Mouse (Mus musculus) liver, embryonic 12.5 days (tissue): ENCODE measurements around the gene Yipf1. TPM values are rescaled to one million over a fixed set of nuclear protein-coding genes. Genes with fewer than 3 reads are reported as not detected.

Experiments
- ATAC-seq: fragments of 200-750 bp; cut with Nextera tagmentation; 2 replicates; pipeline ENCODE4 v1.8.0; 2017; ENCODE audit warnings: moderate number of reproducible peaks, mild to moderate bottlenecking, moderate library complexity
- H3K27ac ChIP-seq: fragments of 300-500 bp; sonication (generic); 2 replicates; pipeline ENCODE4 v1.5.1; 2016; ENCODE audit warnings: mild to moderate bottlenecking
- H3K27me3 ChIP-seq: fragments of 300-500 bp; sonication (generic); replicated peaks from 2 replicates; pipeline ENCODE4 v1.6.1; 2016; ENCODE audit warnings: mild to moderate bottlenecking, moderate library complexity
- H3K36me3 ChIP-seq: fragments of 300-500 bp; sonication (generic); 2 replicates; pipeline ENCODE4 v1.6.1; 2016; ENCODE audit warnings: mild to moderate bottlenecking, moderate library complexity
- H3K4me1 ChIP-seq: fragments of 300-500 bp; sonication (generic); 2 replicates; pipeline ENCODE4 v1.6.1; 2016
- H3K4me2 ChIP-seq: fragments of 300-500 bp; sonication (generic); 2 replicates; pipeline ENCODE4 v1.6.1; 2016; ENCODE audit warnings: mild to moderate bottlenecking, moderate library complexity
- H3K4me3 ChIP-seq: fragments of 300-500 bp; sonication (generic); 2 replicates; pipeline ENCODE4 v1.5.1; 2016; ENCODE audit warnings: mild to moderate bottlenecking, moderate library complexity
- H3K9ac ChIP-seq: fragments of 300-500 bp; sonication (generic); 2 replicates; pipeline ENCODE4 v1.6.1; 2016; ENCODE audit warnings: mild to moderate bottlenecking, moderate library complexity
- H3K9me3 ChIP-seq: fragments of 300-500 bp; sonication (generic); replicated peaks from 2 replicates; pipeline ENCODE4 v1.6.1; 2016; ENCODE audit warnings: mild to moderate bottlenecking, moderate library complexity
- WGBS: fragments of 180-500 bp; shearing (Covaris S2); methylation state at CpG from one replicate; pipeline ENCODE4 v1.1.7; 2016; ENCODE audit not compliant: insufficient replicate concordance; 5-methylcytosine and 5-hydroxymethylcytosine counted together
- polyA plus RNA-seq: library from polyadenylated mRNA; unstranded; fragments of >200 nt; fragmentation: Nextera tagmentation; extraction: Ambion mirVana; gene quantifications from 2 replicates; pipeline ENCODE4 v1.2.1, GENCODE M21; 2016

Gene Yipf1
- polyA plus RNA-seq, 1 experiment from 2014 or later: 28.4 TPM

DNA sequence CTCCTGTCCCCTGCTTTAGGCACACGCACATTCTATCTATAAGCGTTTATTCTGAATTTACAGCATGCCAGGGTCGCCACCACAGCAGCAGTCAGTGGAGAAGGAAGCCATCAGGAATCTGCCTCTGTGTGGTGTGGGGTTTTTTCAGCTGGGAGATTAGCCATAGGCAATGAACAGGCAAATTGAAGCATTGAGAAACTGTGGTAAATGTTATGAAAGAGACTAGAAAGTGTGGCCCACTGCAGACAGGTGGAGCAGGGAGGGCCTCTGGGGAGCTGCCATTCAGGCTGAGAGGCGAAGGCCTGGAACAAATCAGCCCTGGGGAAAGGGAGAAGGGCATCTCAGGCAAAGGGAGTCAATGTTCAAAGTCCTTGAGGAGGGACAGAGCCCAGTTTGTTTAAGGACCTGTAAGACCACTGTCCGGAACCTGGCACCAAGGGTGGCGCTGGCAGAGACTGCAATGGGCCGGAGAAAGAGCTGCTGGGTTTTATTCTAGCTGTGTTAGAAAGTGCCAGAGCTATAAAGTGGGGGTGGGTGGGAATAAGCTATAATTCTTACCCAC, 14.3 kb upstream of the Yipf1 start:
- no peak overlapping the region for H3K4me3 ChIP-seq

DNA sequence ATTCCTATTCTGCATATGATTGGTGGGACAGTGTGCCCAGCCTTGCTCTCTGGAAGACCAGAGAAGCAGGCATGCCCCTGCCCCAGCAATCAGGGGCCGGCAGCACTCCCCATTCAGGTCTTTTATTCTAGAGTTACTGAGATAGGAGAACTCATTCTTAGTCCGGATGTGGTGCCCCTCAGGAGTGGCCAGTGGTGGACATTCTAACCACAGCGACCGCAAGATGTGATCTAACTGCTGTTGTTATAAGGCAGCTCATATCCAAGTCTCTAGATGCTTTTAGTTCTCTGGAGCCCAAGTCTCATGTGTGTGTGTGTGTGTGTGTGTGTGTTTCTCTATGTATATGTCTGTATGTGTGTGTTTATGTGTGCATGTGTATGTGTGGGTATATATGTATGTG, 13.8 kb upstream of the Yipf1 start:
- Histone ChIP-seq H3K9me3 (no peaks in the 10 kb centered on the region), H3K9ac (no peak overlapping the region), H3K4me3 (no peak overlapping the region), H3K27ac (no peak overlapping the region), H3K27me3 (peaks cover 34% of the 10 kb centered on the region), H3K36me3 (no peaks in the 10 kb centered on the region), H3K4me1 (peaks cover 10% of the 10 kb centered on the region), H3K4me2 (no peak overlapping the region)
- ATAC-seq: no peak
- WGBS: 36% methylated on average over 4 of the region's 4 CpGs

More for the DNA sequence above, 14.3 kb upstream of the Yipf1 start:
- no peak for ATAC-seq
- H3K27me3 ChIP-seq: peaks cover 29% of the 10 kb centered on the region
- no peaks in the 10 kb centered on the region for H3K9me3 ChIP-seq
- no peak overlapping the region for H3K27ac ChIP-seq
- no peaks in the 10 kb centered on the region for H3K36me3 ChIP-seq
- H3K4me2 ChIP-seq: no peak overlapping the region
- WGBS: 74% methylated on average over 7 of the region's 7 CpGs
- H3K4me1 ChIP-seq: peaks cover 10% of the 10 kb centered on the region
- no peak overlapping the region for H3K9ac ChIP-seq

DNA sequence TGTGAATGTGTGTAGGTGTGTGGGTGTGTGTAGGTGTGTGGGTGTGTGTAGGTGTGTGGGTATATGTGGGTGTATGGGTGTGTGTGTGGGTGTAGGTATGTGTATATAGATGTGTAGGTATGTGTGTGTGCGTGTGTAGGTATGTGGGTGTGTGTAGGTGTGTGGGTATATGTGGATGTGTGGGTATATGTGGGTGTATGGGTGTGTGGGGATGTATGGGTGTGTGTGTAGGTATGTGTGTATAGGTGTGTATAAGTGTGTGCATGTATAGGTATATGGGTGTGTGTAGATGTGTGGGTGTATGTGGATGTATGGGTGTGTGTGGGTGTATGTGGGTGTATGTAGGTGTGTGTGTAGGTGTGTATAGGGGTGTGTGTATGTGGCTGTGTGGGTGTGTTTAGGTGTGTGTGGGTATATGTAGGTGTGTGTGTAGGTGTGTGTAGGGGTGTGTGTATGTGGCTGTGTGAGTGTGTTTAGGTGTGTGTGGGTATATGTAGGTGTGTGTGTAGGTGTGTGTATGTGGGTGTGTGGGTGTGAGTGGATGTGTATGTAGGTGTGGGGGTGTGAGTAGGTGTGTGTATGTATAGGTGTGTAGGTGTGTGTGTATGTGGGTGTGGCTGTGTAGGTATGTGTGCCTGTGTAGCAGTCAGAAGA, 13.1 kb upstream of the Yipf1 start:
- H3K9ac ChIP-seq: no peak overlapping the region
- ATAC-seq: 0 out of 2 replicates have a peak, but pooled peaks have one; percentile 9
- no peak overlapping the region for H3K4me3 ChIP-seq
- H3K27me3 ChIP-seq: peaks cover 41% of the 10 kb centered on the region
- H3K4me2 ChIP-seq: no peak overlapping the region
- WGBS: 87% methylated on average over 1 of the region's 1 CpGs
- no peaks in the 10 kb centered on the region for H3K36me3 ChIP-seq
- H3K27ac ChIP-seq: no peak overlapping the region
- no peaks in the 10 kb centered on the region for H3K9me3 ChIP-seq
- H3K4me1 ChIP-seq: peaks cover 10% of the 10 kb centered on the region

DNA sequence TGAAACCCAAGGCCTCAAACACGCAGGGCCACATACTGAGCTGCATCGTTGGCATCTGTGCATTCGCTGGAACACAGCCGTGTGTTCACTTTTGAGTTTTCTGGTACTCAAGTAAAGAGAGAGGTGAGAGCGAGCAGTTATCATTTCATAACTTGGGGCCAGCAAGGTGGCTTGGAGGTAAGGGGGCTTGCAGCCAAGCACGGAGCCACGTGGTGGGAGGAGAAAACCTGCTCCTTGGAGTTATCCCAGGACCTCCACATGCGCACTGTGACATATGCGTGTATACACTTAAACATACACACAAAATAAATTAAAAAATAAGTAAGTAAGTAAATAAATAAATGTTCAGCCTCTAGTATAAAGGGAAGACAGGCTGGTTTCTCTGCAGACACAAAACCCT, 11.9 kb upstream of the Yipf1 start:
- 73% methylated on average over 9 of the region's 9 CpGs for WGBS
- Histone ChIP-seq H3K9me3 (no peaks in the 10 kb centered on the region), H3K27me3 (peaks cover 45% of the 10 kb centered on the region), H3K4me1 (peaks cover 10% of the 10 kb centered on the region), H3K27ac (no peak overlapping the region), H3K36me3 (no peaks in the 10 kb centered on the region), H3K9ac (no peak overlapping the region), H3K4me2 (no peak overlapping the region), H3K4me3 (no peak overlapping the region)
- ATAC-seq: no peak

DNA sequence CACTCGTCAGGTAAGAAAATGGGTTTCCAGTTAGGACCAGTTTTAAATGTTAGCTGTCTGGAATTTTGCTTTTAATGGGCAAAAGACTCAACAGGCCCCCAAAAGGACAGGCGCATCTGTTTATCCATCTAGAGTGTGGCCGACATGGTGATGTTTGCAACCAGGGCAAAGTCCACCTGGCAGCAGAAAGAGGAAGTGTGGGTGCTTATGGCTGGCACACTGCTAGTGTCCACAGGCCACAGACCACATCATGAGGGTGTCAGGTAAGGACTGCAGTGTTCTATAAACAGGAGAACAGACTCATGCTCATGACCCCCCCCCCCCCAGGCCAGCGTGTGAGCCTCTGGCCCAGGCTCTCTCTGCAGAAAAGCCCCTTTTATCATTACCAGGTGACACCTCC, 11.3 kb upstream of the Yipf1 start:
- no peak overlapping the region for H3K9ac ChIP-seq
- no peak overlapping the region for H3K4me2 ChIP-seq
- ATAC-seq: peak; percentile 59
- H3K4me3 ChIP-seq: no peak overlapping the region
- no peaks in the 10 kb centered on the region for H3K9me3 ChIP-seq
- H3K27me3 ChIP-seq: peaks cover 40% of the 10 kb centered on the region
- H3K36me3 ChIP-seq: no peaks in the 10 kb centered on the region
- WGBS: 67% methylated on average over 4 of the region's 4 CpGs
- no peak overlapping the region for H3K27ac ChIP-seq
- H3K4me1 ChIP-seq: peaks cover 10% of the 10 kb centered on the region

DNA sequence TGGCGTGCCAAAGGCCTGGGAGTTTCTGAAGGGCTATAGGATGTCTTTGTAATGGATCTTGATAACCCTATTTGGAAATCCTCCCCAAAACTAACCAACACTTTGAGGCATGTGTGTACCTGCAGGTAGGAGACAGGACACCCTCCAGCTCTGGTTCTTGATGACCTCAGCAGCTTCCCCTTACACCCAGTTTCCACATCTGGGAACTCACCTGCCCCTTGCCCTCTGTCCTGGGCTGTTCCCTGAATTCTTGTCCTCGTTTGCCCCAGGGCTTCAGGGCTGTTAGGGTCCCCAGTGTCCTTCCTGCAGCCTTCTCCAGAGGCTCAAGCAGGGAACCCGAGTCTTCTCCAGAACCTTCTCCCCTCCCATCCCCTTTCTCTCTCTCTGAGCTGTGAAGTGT, 10.6 kb upstream of the Yipf1 start:
- peaks cover 40% of the 10 kb centered on the region for H3K27me3 ChIP-seq
- H3K36me3 ChIP-seq: no peaks in the 10 kb centered on the region
- no peak overlapping the region for H3K4me3 ChIP-seq
- 50% methylated on average over 3 of the region's 3 CpGs for WGBS
- H3K9ac ChIP-seq: no peak overlapping the region
- no peak overlapping the region for H3K4me2 ChIP-seq
- H3K9me3 ChIP-seq: no peaks in the 10 kb centered on the region
- ATAC-seq: no peak
- peaks cover 10% of the 10 kb centered on the region for H3K4me1 ChIP-seq
- no peak overlapping the region for H3K27ac ChIP-seq

DNA sequence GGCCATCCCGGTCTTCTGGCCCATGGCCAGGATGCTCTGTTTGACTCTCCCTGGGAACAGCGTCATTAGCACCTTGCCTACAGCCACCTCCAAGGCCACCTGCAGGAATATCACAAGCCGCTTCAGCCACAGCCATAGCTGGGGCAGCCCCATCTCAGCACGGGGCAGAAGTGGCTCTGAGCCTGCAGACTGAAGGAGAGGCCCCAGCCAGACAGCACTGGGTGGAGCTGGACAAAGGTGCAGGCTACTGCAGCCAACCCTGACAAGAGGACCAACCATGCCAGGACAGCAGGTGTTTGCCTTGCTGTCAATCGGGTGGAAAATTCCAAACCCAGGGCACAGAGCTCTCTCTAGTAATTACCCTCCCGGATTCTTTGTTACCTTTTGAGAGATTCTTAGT, 7.2 kb upstream of the Yipf1 start, which contains the start of gene Dio1:
Gene Dio1, minus strand, starts transcription at position 204 of the 400 bp plus-strand sequence.
- peaks cover 10% of the 10 kb centered on the region for H3K4me1 ChIP-seq
- no peak within 1 kb of the TSS for H3K27ac ChIP-seq
- no peaks in the 10 kb centered on the region for H3K9me3 ChIP-seq
- H3K27me3 ChIP-seq: peaks cover 30% of the 10 kb centered on the region
- no peak for ATAC-seq
- no peak within 1 kb of the TSS for H3K9ac ChIP-seq
- no peak within 1 kb of the TSS for H3K4me2 ChIP-seq
- no peaks in the 10 kb centered on the region for H3K36me3 ChIP-seq
- WGBS: 43% methylated on average over 6 of the region's 6 CpGs
- no peak within 1 kb of the TSS for H3K4me3 ChIP-seq

DNA sequence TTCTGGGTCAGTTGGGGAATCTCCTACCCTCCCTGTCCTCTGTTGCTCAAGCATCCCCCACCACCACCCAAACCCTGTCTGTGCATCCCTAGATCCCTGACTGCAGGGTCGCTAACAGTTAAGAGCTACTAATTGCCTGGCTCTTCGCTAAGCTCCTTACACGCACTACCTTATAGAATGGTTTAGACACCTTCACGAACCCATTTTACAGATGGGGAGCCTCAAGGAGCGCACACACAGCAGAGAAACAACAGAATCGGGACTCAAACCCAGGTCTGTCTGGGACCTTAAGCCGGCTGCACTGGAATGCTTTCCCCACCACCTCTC, 279 bp downstream of the Yipf1 start:
- Histone ChIP-seq H3K4me3 (peak overlapping the region; percentile 74), H3K9me3 (no peaks in the 10 kb centered on the region), H3K4me2 (peak overlapping the region; percentile 80), H3K27ac (peak overlapping the region; percentile 49), H3K27me3 (no peaks in the 10 kb centered on the region), H3K36me3 (peaks cover 28% of the 10 kb centered on the region), H3K9ac (peak overlapping the region; percentile 73), H3K4me1 (peaks cover 23% of the 10 kb centered on the region)
- WGBS: 6% methylated on average over 7 of the region's 7 CpGs
- no peak; the same call in 1 of the 2 replicates for ATAC-seq

DNA sequence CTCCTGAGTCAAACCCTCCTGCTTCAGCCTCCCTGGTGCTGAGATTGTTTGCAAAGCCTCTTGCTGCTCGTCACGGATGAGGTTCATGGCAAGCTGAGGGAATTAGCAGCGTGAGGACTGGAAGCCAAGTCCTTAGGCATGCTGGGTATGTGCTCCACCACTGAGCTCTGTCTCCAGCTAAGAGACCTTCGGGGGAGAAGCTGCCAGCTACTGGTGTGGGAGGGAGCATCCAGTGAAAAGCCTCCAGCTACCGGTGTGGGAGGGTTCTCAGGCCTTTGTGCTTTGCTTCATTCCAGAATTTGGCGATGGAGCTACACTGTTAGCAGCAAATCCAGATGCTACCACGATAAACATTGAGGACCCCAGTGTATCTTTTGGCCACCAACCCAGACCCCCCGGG, 4.5 kb downstream of the Yipf1 start:
- Histone ChIP-seq H3K4me3 (no peak overlapping the region), H3K9me3 (no peaks in the 10 kb centered on the region), H3K27ac (no peak overlapping the region), H3K4me1 (peaks cover 19% of the 10 kb centered on the region), H3K9ac (no peak overlapping the region), H3K27me3 (no peaks in the 10 kb centered on the region), H3K4me2 (no peak overlapping the region), H3K36me3 (peaks cover 60% of the 10 kb centered on the region)
- ATAC-seq: no peak
- WGBS: 78% methylated on average over 8 of the region's 8 CpGs

DNA sequence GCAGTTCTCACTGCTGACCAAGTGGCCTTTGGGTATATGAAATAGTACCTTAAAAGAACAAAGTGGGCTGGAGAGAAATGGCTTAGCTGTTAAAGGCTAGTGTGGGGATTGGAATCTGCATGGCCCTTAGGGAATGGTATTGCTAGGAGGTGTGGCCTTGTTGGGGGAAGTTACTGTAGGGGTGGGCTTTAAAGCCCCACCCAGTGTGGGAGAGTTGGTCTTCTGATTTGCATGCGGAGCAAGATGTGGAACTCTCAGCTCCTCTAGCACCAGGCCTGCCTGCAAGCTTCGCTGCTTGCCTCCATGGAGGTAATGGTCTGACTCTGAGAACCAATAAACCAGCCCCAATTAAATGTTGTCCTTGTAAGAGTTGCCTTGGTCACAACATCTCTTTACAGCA, 6.9 kb downstream of the Yipf1 start:
- H3K36me3 ChIP-seq: peaks cover 70% of the 10 kb centered on the region
- H3K4me2 ChIP-seq: no peak overlapping the region
- H3K27ac ChIP-seq: no peak overlapping the region
- no peaks in the 10 kb centered on the region for H3K9me3 ChIP-seq
- ATAC-seq: no peak
- no peaks in the 10 kb centered on the region for H3K27me3 ChIP-seq
- no peak overlapping the region for H3K9ac ChIP-seq
- peaks cover 1% of the 10 kb centered on the region; the same call in 1 of the 2 replicates for H3K4me1 ChIP-seq
- 75% methylated on average over 2 of the region's 2 CpGs for WGBS
- no peak overlapping the region for H3K4me3 ChIP-seq

DNA sequence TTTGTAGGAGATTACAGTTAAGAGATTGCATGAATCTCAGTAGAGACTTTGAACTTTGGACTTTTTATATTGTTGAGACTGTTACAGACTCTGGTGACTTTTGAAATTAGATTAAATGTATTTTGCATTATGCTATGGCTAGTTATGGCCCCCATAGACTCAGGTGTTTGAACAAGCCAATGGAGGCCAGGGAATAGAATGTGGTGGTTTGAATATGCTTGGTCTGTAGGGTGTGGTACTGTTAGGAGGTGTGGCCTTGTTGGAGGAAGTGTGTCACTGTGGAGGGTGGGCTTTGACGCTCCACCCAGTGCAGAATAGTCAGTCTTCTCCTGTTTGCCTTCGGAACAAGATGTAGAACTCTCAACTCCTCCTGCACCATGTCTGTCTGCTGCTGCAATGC, 8.9 kb downstream of the Yipf1 start:
- WGBS: 68% methylated on average over 2 of the region's 2 CpGs
- H3K4me3 ChIP-seq: no peak overlapping the region
- no peaks in the 10 kb centered on the region for H3K27me3 ChIP-seq
- H3K4me2 ChIP-seq: no peak overlapping the region
- H3K27ac ChIP-seq: no peak overlapping the region
- ATAC-seq: no peak
- no peaks in the 10 kb centered on the region for H3K4me1 ChIP-seq
- H3K36me3 ChIP-seq: peaks cover 66% of the 10 kb centered on the region
- H3K9ac ChIP-seq: no peak overlapping the region
- no peaks in the 10 kb centered on the region for H3K9me3 ChIP-seq

DNA sequence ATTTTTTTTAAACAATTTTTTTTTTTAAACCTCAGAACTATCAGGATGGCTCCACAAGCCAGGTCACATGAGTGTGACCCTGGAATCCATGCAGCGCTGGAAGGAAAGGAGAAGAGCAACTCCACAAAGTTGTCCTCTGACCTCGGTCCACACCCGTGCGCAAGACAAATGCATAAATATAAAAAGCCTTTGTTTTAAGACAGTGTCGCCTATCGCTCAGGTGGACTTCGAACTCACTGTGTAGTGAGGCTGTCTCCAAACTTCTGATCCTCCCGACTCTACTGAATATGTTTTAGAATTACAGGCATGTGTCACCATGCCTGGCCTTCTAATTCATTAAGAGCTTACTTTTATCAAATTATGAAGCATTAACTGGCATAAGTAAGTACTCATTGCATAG, 14.4 kb downstream of the Yipf1 start:
- Histone ChIP-seq H3K9ac (no peak overlapping the region), H3K9me3 (no peaks in the 10 kb centered on the region), H3K27me3 (no peaks in the 10 kb centered on the region), H3K4me2 (no peak overlapping the region), H3K4me1 (no peaks in the 10 kb centered on the region), H3K4me3 (no peak overlapping the region), H3K36me3 (peaks cover 32% of the 10 kb centered on the region), H3K27ac (no peak overlapping the region)
- WGBS: 89% methylated on average over 8 of the region's 8 CpGs
- no peak for ATAC-seq

DNA sequence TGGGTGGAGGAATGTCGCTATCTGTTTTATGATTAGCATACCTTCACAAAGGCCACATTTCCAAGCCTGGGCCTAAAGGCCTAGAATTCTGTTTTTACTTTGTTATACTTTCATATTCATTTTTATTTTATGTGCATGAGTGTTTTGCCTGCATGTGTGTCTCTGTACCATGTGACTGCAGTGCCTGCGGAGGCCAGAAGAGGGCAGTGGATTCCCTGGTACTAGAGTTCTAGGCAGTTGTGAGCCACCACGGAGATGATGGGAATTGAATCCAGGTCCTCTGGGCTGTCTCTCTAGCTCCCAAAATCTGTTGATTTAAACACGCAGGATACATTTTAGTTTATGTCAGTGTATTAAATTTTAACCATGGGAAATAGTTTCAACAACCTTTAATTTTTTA, 19.4 kb downstream of the Yipf1 start:
- Histone ChIP-seq H3K4me1 (no peaks in the 10 kb centered on the region), H3K4me2 (no peak overlapping the region), H3K9me3 (no peaks in the 10 kb centered on the region), H3K9ac (no peak overlapping the region), H3K36me3 (peaks cover 15% of the 10 kb centered on the region; the same call in 1 of the 2 replicates), H3K4me3 (no peak overlapping the region), H3K27ac (no peak overlapping the region), H3K27me3 (no peaks in the 10 kb centered on the region)
- ATAC-seq: no peak
- WGBS: 80% methylated on average over 4 of the region's 4 CpGs
